Mouse (Mus musculus): ENCODE data around the gene Lrch3.

GRCm38 (mm10) chr16:32949281-32949680, 35.4 kb downstream of the Lrch3 start:
- TF ChIP-seq POLR2A (IDR thresholded peaks at IDR 0.05; ENCODE audit: borderline replicate concordance, insufficient read depth, low read length) (no peak), CTCF (IDR thresholded peaks at IDR 0.05; ENCODE audit: borderline replicate concordance, insufficient read depth, low read depth, low read length) (no peak)
